Mouse (Mus musculus): ENCODE results near the gene Gjc1. TPM values are rescaled to one million over a fixed set of nuclear protein-coding genes. Genes with fewer than 3 reads are reported as not detected.

Gene Gjc1
- total RNA-seq (2021), result 10 to 100 TPM; 24.4 to 27.6 TPM
- long read RNA-seq, experiment 1, transcript Gjc1-201 (3 exons, 1,903 nt), result major isoform, 20 of 37 reads
- long read RNA-seq, experiment 1, partial matches to known transcripts, result 0 of 37 reads
- long read RNA-seq, experiment 1, other reads (novel, unspliced or antisense), result 16 of 37 reads
- long read RNA-seq, experiment 2, transcript Gjc1-201 (3 exons, 1,903 nt), result major isoform, 10 of 22 reads
- long read RNA-seq, experiment 2, partial matches to known transcripts, result 0 of 22 reads
- long read RNA-seq, experiment 2, other reads (novel, unspliced or antisense), result 8 of 22 reads

GRCm38 (mm10) chr11:102819021-102819782 is at the start of gene Gjc1:
Gene Gjc1 (minus strand): TSS chr11:102819700.
- DNase-seq, result peak; percentile 87

- DNase-seq, result peak; percentile 80
These were observed 44.8 kb upstream of the Gjc1 start for GRCm38 (mm10) chr11:102864272-102864671.

GRCm38 (mm10) chr11:102859933-102860332 is 40.4 kb upstream of the Gjc1 start:
- DNase-seq, result no peak

- DNase-seq, result no peak
These were observed 39.5 kb upstream of the Gjc1 start for GRCm38 (mm10) chr11:102858951-102859350.

GRCm38 (mm10) chr11:102855941-102856340 is 36.4 kb upstream of the Gjc1 start:
- no peak for DNase-seq

- no peak for DNase-seq
These were observed 34.3 kb upstream of the Gjc1 start for GRCm38 (mm10) chr11:102853760-102854159.

- peak; percentile 85 for DNase-seq
These were observed 32.4 kb upstream of the Gjc1 start for GRCm38 (mm10) chr11:102851883-102852282.

GRCm38 (mm10) chr11:102845926-102846325 is 26.4 kb upstream of the Gjc1 start:
- DNase-seq, result peak; percentile 35

GRCm38 (mm10) chr11:102838616-102839150 is 19.2 kb upstream of the Gjc1 start:
- no peak for DNase-seq

- DNase-seq, result no peak
These were observed 18.6 kb upstream of the Gjc1 start for GRCm38 (mm10) chr11:102838126-102838525.

GRCm38 (mm10) chr11:102837385-102837784 is 17.9 kb upstream of the Gjc1 start:
- no peak for DNase-seq

- DNase-seq, result no peak
These were observed 16.6 kb upstream of the Gjc1 start for GRCm38 (mm10) chr11:102836146-102836545.

GRCm38 (mm10) chr11:102835549-102835948 is 16.0 kb upstream of the Gjc1 start, which contains the start of gene Higd1b:
Gene Higd1b (plus strand): TSS chr11:102835849.
- no peak for DNase-seq

- DNase-seq, result no peak
These were observed 14.7 kb upstream of the Gjc1 start for GRCm38 (mm10) chr11:102834219-102834618.

GRCm38 (mm10) chr11:102832700-102833297 is 13.3 kb upstream of the Gjc1 start:
- DNase-seq, result no peak

GRCm38 (mm10) chr11:102830276-102830675 is 10.8 kb upstream of the Gjc1 start:
- peak; percentile 76 for DNase-seq

GRCm38 (mm10) chr11:102827097-102827496 is 7.6 kb upstream of the Gjc1 start:
- DNase-seq, result no peak

GRCm38 (mm10) chr11:102826476-102826875 is 7.0 kb upstream of the Gjc1 start:
- DNase-seq, result no peak

- no peak for DNase-seq
These were observed 1.7 kb upstream of the Gjc1 start for GRCm38 (mm10) chr11:102821231-102821630.

- DNase-seq, result no peak
These were observed 932 bp upstream of the Gjc1 start for GRCm38 (mm10) chr11:102820432-102820831.

GRCm38 (mm10) chr11:102819783-102820385 is 384 bp upstream of the Gjc1 start:
- no peak for DNase-seq
